Mouse (Mus musculus): ENCODE results near the gene Ryr1. TPM values are rescaled to one million over a fixed set of nuclear protein-coding genes. Genes with fewer than 3 reads are reported as not detected.
A peak's percentile ranks its signal among the peaks of the same experiment; 100 is the strongest.

The Ryr1 gene
- polyA plus RNA-seq (2015; fragmentation: Nextera tagmentation; extraction: Ambion mirVana): 0.16 and 0.22 TPM in 2 replicates

- H3K9ac ChIP-seq: peak within 1 kb of the TSS; percentile 18; the same call in 1 of the 2 replicates
- under 1% methylated on average over 16 of the region's 16 CpGs for WGBS (ENCODE audit: insufficient replicate concordance)
- H3K27ac ChIP-seq: no peak within 1 kb of the TSS
- H3K4me1 ChIP-seq (replicated peaks): peaks cover 32% of the 10 kb centered on the region
- H3K4me3 ChIP-seq (replicated peaks): peak within 1 kb of the TSS; percentile 39
- no peaks in the 10 kb centered on the region for H3K9me3 ChIP-seq (replicated peaks)
- H3K27me3 ChIP-seq: 0 out of 2 replicates have a peak, but pooled peaks cover 6% of the 10 kb centered on the region
- H3K4me2 ChIP-seq: peak within 1 kb of the TSS; percentile 61
- DNase-seq: peak; percentile 61
- ATAC-seq (ENCODE audit: low read depth): peak; percentile 79
- no peaks in the 10 kb centered on the region for H3K36me3 ChIP-seq
Observed at GRCm38 (mm10) chr7:29124970-29125369, at the start of gene Ryr1. TSS of gene Ryr1 (minus strand) at chr7:29125179.

- Histone ChIP-seq H3K9me3 (replicated peaks) (no peaks in the 10 kb centered on the region), H3K27ac (no peak overlapping the region), H3K4me1 (replicated peaks) (peaks cover 37% of the 10 kb centered on the region), H3K27me3 (peaks cover 64% of the 10 kb centered on the region), H3K9ac (no peak overlapping the region), H3K4me3 (replicated peaks) (no peak overlapping the region), H3K36me3 (peaks cover 45% of the 10 kb centered on the region), H3K4me2 (peak overlapping the region; percentile 74; the same call in 1 of the 2 replicates)
- WGBS (ENCODE audit: insufficient replicate concordance): 54% methylated on average over 32 of the region's 32 CpGs
- no peak for DNase-seq
- ATAC-seq (ENCODE audit: low read depth): no peak
Observed at GRCm38 (mm10) chr7:29172390-29173016, 47.5 kb upstream of the Ryr1 start.

- Histone ChIP-seq H3K9ac (peak overlapping the region; percentile 54; the same call in 1 of the 2 replicates), H3K27ac (no peak overlapping the region), H3K4me3 (replicated peaks) (peak overlapping the region; percentile 56), H3K4me2 (peak overlapping the region; percentile 74), H3K27me3 (peaks cover 71% of the 10 kb centered on the region), H3K9me3 (replicated peaks) (no peaks in the 10 kb centered on the region), H3K4me1 (replicated peaks) (peaks cover 37% of the 10 kb centered on the region), H3K36me3 (peaks cover 40% of the 10 kb centered on the region)
- ATAC-seq (ENCODE audit: low read depth): no peak
- WGBS (ENCODE audit: insufficient replicate concordance): 7% methylated on average over 34 of the region's 34 CpGs
- no peak for DNase-seq
Observed at GRCm38 (mm10) chr7:29171562-29172097, 46.7 kb upstream of the Ryr1 start.

GRCm38 (mm10) chr7:29170755-29171561, 46.0 kb upstream of the Ryr1 start:
- peak overlapping the region; percentile 56 for H3K4me3 ChIP-seq (replicated peaks)
- no peak overlapping the region for H3K27ac ChIP-seq
- H3K36me3 ChIP-seq: peaks cover 33% of the 10 kb centered on the region
- H3K9ac ChIP-seq: peak overlapping the region; percentile 54
- no peak for ATAC-seq (ENCODE audit: low read depth)
- peak overlapping the region; percentile 74 for H3K4me2 ChIP-seq
- H3K27me3 ChIP-seq: peaks cover 77% of the 10 kb centered on the region
- WGBS (ENCODE audit: insufficient replicate concordance): under 1% methylated on average over 43 of the region's 43 CpGs
- no peaks in the 10 kb centered on the region for H3K9me3 ChIP-seq (replicated peaks)
- H3K4me1 ChIP-seq (replicated peaks): peaks cover 37% of the 10 kb centered on the region
- DNase-seq: no peak

- WGBS (ENCODE audit: insufficient replicate concordance): under 1% methylated on average over 30 of the region's 30 CpGs
- peak within 1 kb of the TSS; percentile 54 for H3K9ac ChIP-seq
- peak within 1 kb of the TSS; percentile 56 for H3K4me3 ChIP-seq (replicated peaks)
- H3K9me3 ChIP-seq (replicated peaks): no peaks in the 10 kb centered on the region
- peaks cover 26% of the 10 kb centered on the region for H3K36me3 ChIP-seq
- peaks cover 37% of the 10 kb centered on the region for H3K4me1 ChIP-seq (replicated peaks)
- peaks cover 79% of the 10 kb centered on the region for H3K27me3 ChIP-seq
- peak; percentile 49 for ATAC-seq (ENCODE audit: low read depth)
- H3K4me2 ChIP-seq: peak within 1 kb of the TSS; percentile 74
- no peak within 1 kb of the TSS for H3K27ac ChIP-seq
- peak; percentile 63 for DNase-seq
Observed at GRCm38 (mm10) chr7:29170066-29170754, 45.2 kb upstream of the Ryr1 start, which contains the start of the genes Ggn and Spred3. TSS of gene Ggn (plus strand) at chr7:29170210. TSS of gene Spred3 (minus strand) at chr7:29170411.

- H3K4me1 ChIP-seq (replicated peaks): peaks cover 37% of the 10 kb centered on the region
- no peak overlapping the region for H3K27ac ChIP-seq
- peaks cover 18% of the 10 kb centered on the region for H3K36me3 ChIP-seq
- H3K9me3 ChIP-seq (replicated peaks): no peaks in the 10 kb centered on the region
- peak overlapping the region; percentile 74 for H3K4me2 ChIP-seq
- H3K27me3 ChIP-seq: peaks cover 80% of the 10 kb centered on the region
- H3K9ac ChIP-seq: peak overlapping the region; percentile 13; the same call in 1 of the 2 replicates
- ATAC-seq (ENCODE audit: low read depth) (peak; percentile 38), DNase-seq (no peak)
- 1% methylated on average over 33 of the region's 39 CpGs for WGBS (ENCODE audit: insufficient replicate concordance)
- H3K4me3 ChIP-seq (replicated peaks): peak overlapping the region; percentile 56
Observed at GRCm38 (mm10) chr7:29169231-29170065, 44.5 kb upstream of the Ryr1 start.

GRCm38 (mm10) chr7:29168791-29169230, 43.8 kb upstream of the Ryr1 start:
- peaks cover 12% of the 10 kb centered on the region for H3K36me3 ChIP-seq
- peak overlapping the region; percentile 13; the same call in 1 of the 2 replicates for H3K9ac ChIP-seq
- peak overlapping the region; percentile 74 for H3K4me2 ChIP-seq
- DNase-seq (no peak), ATAC-seq (ENCODE audit: low read depth) (no peak)
- H3K4me3 ChIP-seq (replicated peaks): peak overlapping the region; percentile 56
- H3K27ac ChIP-seq: no peak overlapping the region
- peaks cover 37% of the 10 kb centered on the region for H3K4me1 ChIP-seq (replicated peaks)
- H3K27me3 ChIP-seq: peaks cover 79% of the 10 kb centered on the region
- no peaks in the 10 kb centered on the region for H3K9me3 ChIP-seq (replicated peaks)
- WGBS (ENCODE audit: insufficient replicate concordance): 1% methylated on average over 14 of the region's 14 CpGs

GRCm38 (mm10) chr7:29168121-29168695, 43.2 kb upstream of the Ryr1 start:
- DNase-seq: no peak
- H3K27ac ChIP-seq: no peak overlapping the region
- WGBS (ENCODE audit: insufficient replicate concordance): 10% methylated on average over 10 of the region's 10 CpGs
- no peaks in the 10 kb centered on the region for H3K9me3 ChIP-seq (replicated peaks)
- ATAC-seq (ENCODE audit: low read depth): no peak
- peaks cover 6% of the 10 kb centered on the region for H3K36me3 ChIP-seq
- H3K4me1 ChIP-seq (replicated peaks): peaks cover 38% of the 10 kb centered on the region
- H3K4me2 ChIP-seq: peak overlapping the region; percentile 74
- no peak overlapping the region for H3K9ac ChIP-seq
- peaks cover 73% of the 10 kb centered on the region for H3K27me3 ChIP-seq
- H3K4me3 ChIP-seq (replicated peaks): 0 out of 2 replicates have a peak overlapping the region, but pooled peaks have one; percentile 56

- no peak overlapping the region for H3K27ac ChIP-seq
- H3K4me2 ChIP-seq: no peak overlapping the region
- no peaks in the 10 kb centered on the region for H3K9me3 ChIP-seq (replicated peaks)
- no peak overlapping the region for H3K4me3 ChIP-seq (replicated peaks)
- H3K36me3 ChIP-seq: peaks cover 2% of the 10 kb centered on the region; the same call in 1 of the 2 replicates
- WGBS (ENCODE audit: insufficient replicate concordance): 38% methylated on average over 19 of the region's 19 CpGs
- H3K4me1 ChIP-seq (replicated peaks): peaks cover 43% of the 10 kb centered on the region
- no peak overlapping the region for H3K9ac ChIP-seq
- no peak for ATAC-seq (ENCODE audit: low read depth)
- no peak for DNase-seq
- peaks cover 67% of the 10 kb centered on the region for H3K27me3 ChIP-seq
Observed at GRCm38 (mm10) chr7:29167656-29168055, 42.7 kb upstream of the Ryr1 start.

All from liver, embryonic 13.5 days (tissue).